Mouse (Mus musculus) lung, adult 2 months (tissue): ENCODE measurements at regions not wholly inside any gene's neighbourhood (a gene's known extent, or its start where the extent isn't known, plus 50 kb on each side); places are given as distances from the start of the nearest gene placed in this dataset.

Source experiments
- CTCF ChIP-seq: fragments of 200-500 bp; IDR thresholded peaks from 2 replicates; pipeline ENCODE4 v1.5.1; 2011; ENCODE audit warnings: mild to moderate bottlenecking, low read length, control low read depth; ENCODE audit not compliant: insufficient read depth
- POLR2A ChIP-seq: fragments of 200-500 bp; IDR thresholded peaks from 2 replicates; pipeline ENCODE4 v1.6.1; 2011; ENCODE audit warnings: low read depth, mild to moderate bottlenecking, control low read depth, low read length, borderline replicate concordance; ENCODE audit errors: extremely low read depth

- TF ChIP-seq POLR2A (no peak), CTCF (no peak)
Measured at GRCm38 (mm10) chr5:129282826-129283225, 186.3 kb downstream of the Adgrd1 start.
